Mouse (Mus musculus) small intestine, adult 2 months (tissue): Measurements from ENCODE around the gene Rasgrp2.

Source experiments
- CTCF ChIP-seq: fragments of 200-500 bp; IDR thresholded peaks from 2 replicates; pipeline ENCODE4 v1.5.1; 2012; ENCODE audit warnings: low read depth, mild to moderate bottlenecking, control low read depth, inconsistent platforms, low read length, moderate library complexity, mixed read lengths; ENCODE audit not compliant: insufficient replicate concordance, insufficient read length; ENCODE audit errors: extremely low read depth
- POLR2A ChIP-seq: fragments of 200-500 bp; IDR thresholded peaks from 2 replicates; pipeline ENCODE4 v1.6.1; 2012; ENCODE audit warnings: low read depth, mild to moderate bottlenecking, control low read depth, inconsistent platforms, low read length, moderate library complexity

DNA sequence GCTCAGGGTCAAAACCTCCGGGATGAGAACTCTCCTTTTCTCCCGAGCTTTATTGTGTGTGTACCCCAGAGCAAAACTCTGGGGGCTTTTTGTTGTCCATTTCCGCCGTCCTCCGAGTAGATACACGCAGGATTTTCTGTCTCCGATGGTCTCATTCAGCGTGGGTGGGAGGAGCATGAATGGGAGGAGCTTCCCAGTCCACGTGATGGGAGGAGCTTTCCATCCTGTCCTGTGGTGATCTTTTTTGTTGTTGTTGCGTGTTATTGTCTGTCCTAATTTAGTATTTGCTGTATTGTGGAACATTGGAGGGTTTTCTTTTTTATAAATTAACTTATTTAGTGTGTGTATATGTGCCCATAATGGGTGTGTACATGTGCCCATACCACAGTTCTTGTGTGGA is 6.3 kb downstream of the Rasgrp2 start:
- TF ChIP-seq POLR2A (no peak), CTCF (no peak)
